Mouse (Mus musculus) midbrain, embryonic 10.5 days (tissue): Measurements from ENCODE around the gene Cerk. TPM values are rescaled to one million over a fixed set of nuclear protein-coding genes. Genes with fewer than 3 reads are reported as not detected.
A peak's percentile ranks its signal among the peaks of the same experiment; 100 is the strongest.
"Not testable (repeated sequence)": the region's sequence is repeated elsewhere in the genome, so short reads cannot be mapped to it uniquely, and the experiment has no call there.

Source experiments
- DNase-seq: peaks from one replicate; pipeline ENCODE4 v3.0.0-alpha.2; 2017; ENCODE audit warnings: low spot score
- H3K27ac ChIP-seq: fragments of 300-500 bp; sonication (generic); replicated peaks from 2 replicates; pipeline ENCODE4 v1.5.1; 2016; ENCODE audit warnings: mild to moderate bottlenecking
- H3K27me3 ChIP-seq: fragments of 300-500 bp; sonication (generic); 2 replicates; pipeline ENCODE4 v1.6.1; 2016; ENCODE audit warnings: low read depth, mild to moderate bottlenecking; ENCODE audit not compliant: poor library complexity, severe bottlenecking
- H3K36me3 ChIP-seq: fragments of 300-500 bp; sonication (generic); 2 replicates; pipeline ENCODE4 v1.6.1; 2016; ENCODE audit warnings: mild to moderate bottlenecking, moderate library complexity
- H3K4me1 ChIP-seq: fragments of 300-500 bp; sonication (generic); 2 replicates; pipeline ENCODE4 v1.6.1; 2016
- H3K4me3 ChIP-seq: fragments of 300-500 bp; sonication (generic); 2 replicates; pipeline ENCODE4 v1.5.1; 2016; ENCODE audit warnings: mild to moderate bottlenecking, moderate library complexity
- H3K9me3 ChIP-seq: fragments of 300-500 bp; sonication (generic); replicated peaks from 2 replicates; pipeline ENCODE4 v1.6.1; 2016; ENCODE audit warnings: mild to moderate bottlenecking
- WGBS: fragments of 180-500 bp; shearing (Covaris S2); methylation state at CpG from one replicate; pipeline ENCODE4 v1.1.7; 2016; 5-methylcytosine and 5-hydroxymethylcytosine counted together
- polyA plus RNA-seq: library from polyadenylated mRNA; unstranded; fragments of >200 nt; fragmentation: Nextera tagmentation; extraction: Ambion mirVana; gene quantifications from 2 replicates; pipeline ENCODE4 v1.2.1, GENCODE M21; 2016

The Cerk gene
- polyA plus RNA-seq, 1 experiment from 2014 or later, result 13.3 TPM

DNA sequence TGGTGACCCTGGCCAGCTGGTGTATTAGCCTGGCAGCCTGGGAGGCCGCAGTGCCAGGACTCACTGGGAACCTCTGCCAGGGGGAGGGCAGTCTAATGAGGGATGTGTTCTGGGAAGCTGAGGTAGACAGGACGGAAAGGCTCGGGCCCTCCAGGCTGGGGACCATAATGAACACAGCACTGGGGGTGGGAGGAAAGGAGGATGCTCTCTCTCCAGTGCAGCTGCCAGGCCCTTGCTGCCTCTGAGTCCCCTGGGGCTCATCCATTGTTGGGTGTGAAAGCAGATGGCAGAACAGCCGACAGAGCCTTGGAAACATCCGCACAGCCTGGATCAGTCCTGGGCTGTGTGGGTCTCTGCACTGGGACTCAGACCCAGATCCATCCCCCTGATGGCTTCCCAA lies 2.2 kb upstream of the Cerk start:
- Histone ChIP-seq H3K9me3 (no peaks in the 10 kb centered on the region), H3K27me3 (peaks cover 22% of the 10 kb centered on the region), H3K36me3 (no peaks in the 10 kb centered on the region), H3K4me3 (no peak overlapping the region), H3K27ac (peak overlapping the region; percentile 74), H3K4me1 (peaks cover 42% of the 10 kb centered on the region)
- DNase-seq, result no peak
- 41% methylated on average over 5 of the region's 5 CpGs for WGBS

DNA sequence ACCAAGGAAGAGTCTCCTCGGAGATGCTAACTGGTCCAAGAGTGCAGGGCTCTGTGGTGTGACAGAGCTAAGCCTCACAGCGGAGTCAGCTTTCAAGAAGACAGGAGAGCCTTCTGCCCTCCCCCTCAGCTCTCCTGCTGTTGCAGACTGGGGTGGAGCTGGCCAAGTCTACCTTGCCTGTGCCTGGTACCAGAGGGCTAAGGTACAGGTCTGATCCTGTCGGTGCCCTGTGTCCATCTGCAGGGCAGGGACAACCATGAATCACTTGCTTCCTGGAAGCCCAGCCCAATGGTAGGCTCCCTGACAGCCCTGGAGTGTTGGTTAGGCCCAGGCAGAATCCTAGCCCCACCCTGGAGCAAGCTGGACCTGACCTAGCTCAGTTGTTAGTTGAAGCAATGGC lies 745 bp upstream of the Cerk start:
- WGBS, result 43% methylated on average over 3 of the region's 3 CpGs
- H3K4me3 ChIP-seq, result peak overlapping the region; percentile 91; the same call in 1 of the 2 replicates
- peaks cover 22% of the 10 kb centered on the region for H3K27me3 ChIP-seq
- DNase-seq, result no peak
- H3K9me3 ChIP-seq, result no peaks in the 10 kb centered on the region
- H3K4me1 ChIP-seq, result peaks cover 55% of the 10 kb centered on the region
- H3K36me3 ChIP-seq, result no peaks in the 10 kb centered on the region
- H3K27ac ChIP-seq, result no peak overlapping the region

DNA sequence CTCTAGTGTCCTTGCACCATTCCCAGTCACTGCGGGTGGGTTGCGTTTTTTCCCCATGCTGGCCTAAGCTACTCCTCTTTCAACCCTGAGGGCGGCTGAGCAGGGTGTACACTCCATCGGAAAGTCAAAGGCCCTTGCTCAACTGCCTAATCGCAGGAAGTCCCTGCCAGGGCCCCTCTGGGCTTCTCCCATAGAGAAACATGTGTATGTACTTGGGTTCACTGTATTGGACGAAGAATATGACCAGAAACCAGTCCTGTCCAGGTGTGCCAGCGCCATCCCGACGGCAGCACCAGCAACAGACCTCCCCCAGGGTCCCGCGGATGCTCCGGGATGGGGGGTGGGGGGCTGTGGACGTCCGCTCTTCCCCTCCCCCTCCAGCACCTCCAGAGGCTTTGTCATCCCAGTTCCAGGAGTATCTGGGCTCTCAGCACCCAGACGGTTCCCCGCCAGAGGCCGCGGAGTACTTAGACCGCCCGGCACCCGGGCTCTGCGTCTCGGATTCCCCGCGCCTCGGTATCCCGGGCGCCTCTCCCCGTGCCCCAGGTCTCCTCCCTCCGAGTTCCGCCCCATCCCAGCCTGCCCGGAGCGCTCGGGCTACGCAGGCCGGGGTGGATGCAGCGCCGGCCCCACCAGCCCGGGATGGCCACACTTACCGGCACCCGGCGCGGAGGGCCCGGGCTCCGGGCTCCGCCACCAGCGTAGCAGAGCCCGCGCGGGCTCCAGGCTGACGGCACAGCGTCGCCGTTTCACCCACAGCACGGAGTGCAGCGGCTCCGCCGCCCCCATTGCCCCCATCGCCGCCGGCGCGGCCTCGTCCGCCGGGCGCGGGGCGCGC lies 871 bp downstream of the Cerk start:
- peak; percentile 67 for DNase-seq
- Histone ChIP-seq H3K9me3 (no peaks in the 10 kb centered on the region), H3K4me1 (peaks cover 56% of the 10 kb centered on the region), H3K27ac (peak overlapping the region; percentile 93), H3K4me3 (peak overlapping the region; percentile 91), H3K36me3 (no peaks in the 10 kb centered on the region), H3K27me3 (peaks cover 22% of the 10 kb centered on the region)
- WGBS, result under 1% methylated on average over 70 of the region's 70 CpGs

DNA sequence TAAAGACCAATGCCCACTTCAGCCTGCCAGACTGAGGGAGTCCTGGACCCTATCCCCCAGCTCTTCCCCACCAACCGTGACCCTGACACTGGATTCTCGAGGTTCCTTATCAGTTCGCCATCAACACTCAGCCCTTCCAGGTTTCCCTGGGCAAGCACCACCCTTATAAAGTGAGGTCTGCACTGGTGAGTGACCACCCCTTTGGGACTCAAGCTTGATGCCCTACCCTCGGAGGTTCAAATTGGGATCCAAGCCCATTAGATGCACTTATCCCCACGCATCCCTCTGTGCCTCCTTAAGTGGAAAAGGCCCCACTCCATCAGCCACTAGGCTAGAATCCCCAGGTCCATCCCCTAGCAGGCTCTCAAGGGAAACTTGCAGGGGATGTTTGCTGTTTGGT lies 1.9 kb downstream of the Cerk start:
- Histone ChIP-seq H3K4me3 (peak overlapping the region; percentile 91), H3K9me3 (no peaks in the 10 kb centered on the region), H3K36me3 (no peaks in the 10 kb centered on the region), H3K27me3 (peaks cover 22% of the 10 kb centered on the region), H3K4me1 (peaks cover 52% of the 10 kb centered on the region), H3K27ac (no peak overlapping the region)
- WGBS, result 78% methylated on average over 5 of the region's 5 CpGs
- no peak for DNase-seq

GRCm38 (mm10) chr15:86183484-86183883 lies 2.5 kb downstream of the Cerk start:
- H3K4me1 ChIP-seq, result peaks cover 46% of the 10 kb centered on the region
- DNase-seq, result no peak
- WGBS, result 90% methylated on average over 8 of the region's 8 CpGs
- peaks cover 22% of the 10 kb centered on the region for H3K27me3 ChIP-seq
- H3K36me3 ChIP-seq, result no peaks in the 10 kb centered on the region
- H3K27ac ChIP-seq, result no peak overlapping the region
- H3K4me3 ChIP-seq, result no peak overlapping the region
- H3K9me3 ChIP-seq, result no peaks in the 10 kb centered on the region

DNA sequence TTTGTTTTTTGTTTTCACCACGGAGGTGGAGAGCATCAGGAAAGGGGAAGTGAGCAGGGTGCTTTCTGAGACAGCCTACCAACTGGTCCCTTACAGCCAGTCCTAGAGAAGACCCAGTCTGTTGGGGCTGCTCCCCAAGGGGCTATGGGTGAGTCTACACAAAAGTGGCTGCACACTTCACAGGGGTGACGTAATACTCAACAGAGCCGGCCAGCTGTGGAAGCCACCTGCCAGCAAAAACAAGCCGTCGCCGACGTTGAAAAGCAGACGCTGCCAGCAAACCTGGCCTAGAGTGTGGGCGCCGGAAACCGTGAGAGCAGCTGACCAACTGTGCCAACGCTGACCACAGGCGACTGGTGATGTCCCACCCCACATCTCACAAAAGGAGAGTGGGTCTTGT lies 3.3 kb downstream of the Cerk start:
- Histone ChIP-seq H3K27ac (no peak overlapping the region), H3K4me3 (no peak overlapping the region)
- 60% methylated on average over 13 of the region's 13 CpGs for WGBS

GRCm38 (mm10) chr15:86181941-86182439 lies 4.0 kb downstream of the Cerk start:
- DNase-seq, result no peak
- Histone ChIP-seq H3K9me3 (no peaks in the 10 kb centered on the region), H3K4me1 (peaks cover 41% of the 10 kb centered on the region), H3K27me3 (peaks cover 22% of the 10 kb centered on the region), H3K4me3 (no peak overlapping the region), H3K27ac (no peak overlapping the region; the same call in 1 of the 2 replicates), H3K36me3 (no peaks in the 10 kb centered on the region)
- whole genome bisulfite sequencing, result 65% methylated on average over 11 of the region's 11 CpGs

More for the DNA sequence above, 3.3 kb downstream of the Cerk start:
- no peaks in the 10 kb centered on the region for H3K36me3 ChIP-seq
- DNase-seq, result no peak
- H3K27me3 ChIP-seq, result peaks cover 22% of the 10 kb centered on the region
- H3K9me3 ChIP-seq, result no peaks in the 10 kb centered on the region
- peaks cover 41% of the 10 kb centered on the region for H3K4me1 ChIP-seq

- not testable (repeated sequence) for DNase-seq, H3K4me3 ChIP-seq, H3K36me3 ChIP-seq, H3K27ac ChIP-seq, H3K9me3 ChIP-seq
- H3K27me3 ChIP-seq, result peaks cover 15% of the 10 kb centered on the region
- 91% methylated on average over 3 of the region's 3 CpGs for WGBS
- H3K4me1 ChIP-seq, result peaks cover 37% of the 10 kb centered on the region
Measured at GRCm38 (mm10) chr15:86181321-86181720, 4.6 kb downstream of the Cerk start.

GRCm38 (mm10) chr15:86180427-86180826 lies 5.5 kb downstream of the Cerk start:
- H3K4me3 ChIP-seq, result no peak overlapping the region
- no peak overlapping the region for H3K27ac ChIP-seq
- peaks cover 29% of the 10 kb centered on the region for H3K4me1 ChIP-seq
- no peaks in the 10 kb centered on the region for H3K9me3 ChIP-seq
- WGBS, result 87% methylated on average over 4 of the region's 4 CpGs
- no peak for DNase-seq
- no peaks in the 10 kb centered on the region for H3K36me3 ChIP-seq
- H3K27me3 ChIP-seq, result peaks cover 10% of the 10 kb centered on the region

DNA sequence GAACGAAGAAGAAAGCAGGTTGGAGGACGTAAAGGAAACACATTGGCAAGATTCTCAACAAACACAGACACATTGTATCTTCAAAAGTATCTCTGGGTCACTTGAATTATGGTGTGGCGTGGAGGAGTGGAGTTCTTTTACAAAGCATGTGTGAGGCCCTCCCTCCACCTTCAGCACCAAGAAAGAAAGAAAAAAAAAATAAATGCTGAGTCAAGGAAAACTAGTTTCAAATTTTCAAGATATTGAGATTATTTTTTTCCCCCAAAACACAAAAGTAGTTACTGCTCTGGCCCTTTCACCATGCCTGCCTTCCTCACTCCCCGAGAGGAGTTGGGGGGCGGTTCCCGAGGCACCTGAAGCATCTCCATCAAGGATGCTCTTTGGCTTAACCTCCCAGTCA lies 7.3 kb downstream of the Cerk start:
- peaks cover 23% of the 10 kb centered on the region for H3K4me1 ChIP-seq
- no peak for DNase-seq
- no peaks in the 10 kb centered on the region for H3K9me3 ChIP-seq
- H3K27me3 ChIP-seq, result peaks cover 3% of the 10 kb centered on the region; the same call in 1 of the 2 replicates
- H3K4me3 ChIP-seq, result no peak overlapping the region
- no peak overlapping the region for H3K27ac ChIP-seq
- WGBS, result 88% methylated on average over 6 of the region's 6 CpGs
- H3K36me3 ChIP-seq, result no peaks in the 10 kb centered on the region

GRCm38 (mm10) chr15:86177703-86178251 lies 8.2 kb downstream of the Cerk start:
- H3K36me3 ChIP-seq, result not testable (repeated sequence)
- H3K4me1 ChIP-seq, result peaks cover 28% of the 10 kb centered on the region
- WGBS, result 95% methylated on average over 2 of the region's 2 CpGs

GRCm38 (mm10) chr15:86176771-86177702 lies 8.9 kb downstream of the Cerk start:
- Histone ChIP-seq H3K4me3 (no peak overlapping the region), H3K27me3 (no peaks in the 10 kb centered on the region), H3K4me1 (peaks cover 20% of the 10 kb centered on the region), H3K9me3 (no peaks in the 10 kb centered on the region), H3K27ac (no peak overlapping the region), H3K36me3 (no peaks in the 10 kb centered on the region)
- DNase-seq, result no peak
- WGBS, result 86% methylated on average over 21 of the region's 22 CpGs

More at GRCm38 (mm10) chr15:86177703-86178251, 8.2 kb downstream of the Cerk start:
- H3K4me3 ChIP-seq, H3K27me3 ChIP-seq, H3K27ac ChIP-seq, DNase-seq, H3K9me3 ChIP-seq: not testable (repeated sequence)
